Mouse (Mus musculus) CH12.LX (cell line): Measurements from ENCODE around the gene Fbxo39. TPM values are rescaled to one million over a fixed set of nuclear protein-coding genes. Genes with fewer than 3 reads are reported as not detected.

ENCODE experiments used
- DNase-seq: peaks from one replicate; pipeline ENCODE4 v3.0.0-alpha.2; 2013; ENCODE audit errors: extremely low read depth
- H3K27ac ChIP-seq: 2 replicates; pipeline ENCODE4 v1.5.1; 2012; ENCODE audit warnings: low read depth, mild to moderate bottlenecking, control low read depth, moderate library complexity; ENCODE audit not compliant: insufficient read depth
- H3K27me3 ChIP-seq: replicated peaks from 2 replicates; pipeline ENCODE3; 2012; ENCODE audit warnings: inconsistent platforms
- H3K36me3 ChIP-seq, 2 experiments: replicated peaks in 1 of 2; 2 replicates each; pipeline versions ENCODE3 to v1.6.1; 2012; ENCODE audit warnings: inconsistent platforms in 1 of 2, low read length in 1 of 2, mild to moderate bottlenecking in 1 of 2, mixed read lengths in 1 of 2, moderate library complexity in 1 of 2; ENCODE audit not compliant: control insufficient read depth in 1 of 2, insufficient read depth in 1 of 2
- H3K4me1 ChIP-seq, 2 experiments: 2 replicates each; pipeline ENCODE4 v1.6.1; 2012; ENCODE audit warnings: inconsistent platforms in 1 of 2, moderate library complexity in 1 of 2; ENCODE audit not compliant: insufficient read depth in 2 of 2, control insufficient read depth in 1 of 2
- H3K4me2 ChIP-seq: 2 replicates; pipeline ENCODE4 v1.6.1; 2012; ENCODE audit warnings: low read depth, mild to moderate bottlenecking, control low read depth; ENCODE audit not compliant: poor library complexity, insufficient read depth, severe bottlenecking
- H3K4me3 ChIP-seq, 3 experiments: fragments of 150-350 bp in 1 of 3; sonication (generic) in 1 of 3; replicated peaks in 1 of 3; 2 replicates each; pipeline versions ENCODE3 to v1.5.1; 2011 to 2012; ENCODE audit warnings: low read depth in 2 of 3, low read length in 2 of 3, mild to moderate bottlenecking in 2 of 3, moderate library complexity in 2 of 3, control low read depth in 1 of 3, improper control_type of control experiment in 1 of 3, inconsistent platforms in 1 of 3, mixed read lengths in 1 of 3; ENCODE audit not compliant: poor library complexity in 1 of 3
- H3K79me2 ChIP-seq: replicated peaks from 2 replicates; pipeline ENCODE4 v1.6.1; 2012; ENCODE audit warnings: mild to moderate bottlenecking, moderate library complexity; ENCODE audit not compliant: control insufficient read depth, poor library complexity, insufficient read depth, severe bottlenecking; ENCODE audit errors: extremely low read depth
- H3K9ac ChIP-seq: 2 replicates; pipeline ENCODE4 v1.6.1; 2012; ENCODE audit warnings: low read depth, mild to moderate bottlenecking, control low read depth, moderate library complexity; ENCODE audit not compliant: insufficient read depth
- H3K9me3 ChIP-seq: replicated peaks from 2 replicates; pipeline ENCODE3; 2012; ENCODE audit warnings: low read length, inconsistent platforms, mixed read lengths
- BHLHE40 ChIP-seq: IDR thresholded peaks from 2 replicates; pipeline ENCODE4 v1.6.1; 2011; ENCODE audit warnings: mild to moderate bottlenecking, low read depth, low read length, improper control_type of control experiment
- CHD1 ChIP-seq: IDR thresholded peaks from 2 replicates; pipeline ENCODE4 v1.6.1; 2012; ENCODE audit warnings: low read depth, low read length, improper control_type of control experiment, inconsistent platforms
- CHD2 ChIP-seq: IDR thresholded peaks from 2 replicates; pipeline ENCODE4 v1.6.1; 2011; ENCODE audit warnings: low read length, improper control_type of control experiment
- CTCF ChIP-seq, 2 experiments: IDR thresholded peaks in 1 of 2; conservative IDR thresholded peaks in 1 of 2; 2 replicates each; pipeline ENCODE4 v1.5.1; 2011 to 2012; ENCODE audit warnings: low read depth in 2 of 2, low read length in 2 of 2, improper control_type of control experiment in 1 of 2, inconsistent platforms in 1 of 2, mild to moderate bottlenecking in 1 of 2, moderate library complexity in 1 of 2
- E2F4 ChIP-seq: IDR thresholded peaks from 2 replicates; pipeline ENCODE4 v1.6.1; 2011; ENCODE audit warnings: low read depth, low read length, improper control_type of control experiment; ENCODE audit not compliant: insufficient replicate concordance
- EP300 ChIP-seq: IDR thresholded peaks from 2 replicates; pipeline ENCODE4 v1.6.1; 2011; ENCODE audit warnings: low read length, improper control_type of control experiment
- ETS1 ChIP-seq: conservative IDR thresholded peaks from 2 replicates; pipeline ENCODE4 v1.6.1; 2012; ENCODE audit warnings: low read depth, mild to moderate bottlenecking, inconsistent platforms, low read length, improper control_type of control experiment, moderate library complexity
- GABPA ChIP-seq: IDR thresholded peaks from 2 replicates; pipeline ENCODE4 v1.6.1; 2012; ENCODE audit warnings: low read depth, low read length, improper control_type of control experiment, inconsistent platforms; ENCODE audit not compliant: insufficient replicate concordance
- HCFC1 ChIP-seq: IDR thresholded peaks from 2 replicates; pipeline ENCODE4 v1.6.1; 2012; ENCODE audit warnings: low read depth, mild to moderate bottlenecking, inconsistent platforms, low read length, improper control_type of control experiment
- IRF4 ChIP-seq: IDR thresholded peaks from 2 replicates; pipeline ENCODE4 v1.6.1; 2014; ENCODE audit warnings: low read depth, mild to moderate bottlenecking, inconsistent platforms, low read length, improper control_type of control experiment
- JUN ChIP-seq: IDR thresholded peaks from 2 replicates; pipeline ENCODE4 v1.6.1; 2011; ENCODE audit warnings: low read depth, mild to moderate bottlenecking, low read length, improper control_type of control experiment, moderate library complexity; ENCODE audit not compliant: insufficient read depth
- JUND ChIP-seq: conservative IDR thresholded peaks from 2 replicates; pipeline ENCODE4 v1.6.1; 2011; ENCODE audit warnings: low read depth, low read length, improper control_type of control experiment
- MAZ ChIP-seq: IDR thresholded peaks from 2 replicates; pipeline ENCODE4 v1.6.1; 2012; ENCODE audit warnings: low read depth, mild to moderate bottlenecking, inconsistent platforms, low read length, improper control_type of control experiment, moderate library complexity
- MEF2A ChIP-seq: IDR thresholded peaks from 2 replicates; pipeline ENCODE4 v1.6.1; 2014; ENCODE audit warnings: low read depth, mild to moderate bottlenecking, inconsistent platforms, low read length, improper control_type of control experiment, borderline replicate concordance
- MXI1 ChIP-seq: IDR thresholded peaks from 2 replicates; pipeline ENCODE4 v1.6.1; 2011; ENCODE audit warnings: mild to moderate bottlenecking, low read depth, low read length, improper control_type of control experiment
- MYC ChIP-seq: IDR thresholded peaks from 2 replicates; pipeline ENCODE4 v1.6.1; 2011; ENCODE audit warnings: low read depth, mild to moderate bottlenecking, improper control_type of control experiment, low read length
- NELFE ChIP-seq: IDR thresholded peaks from 2 replicates; pipeline ENCODE4 v1.6.1; 2011; ENCODE audit warnings: low read depth, low read length, improper control_type of control experiment
- NRF1 ChIP-seq: IDR thresholded peaks from 2 replicates; pipeline ENCODE4 v1.6.1; 2014; ENCODE audit warnings: low read depth, mild to moderate bottlenecking, inconsistent platforms, low read length, improper control_type of control experiment, moderate library complexity
- PAX5 ChIP-seq: IDR thresholded peaks from 2 replicates; pipeline ENCODE4 v1.6.1; 2012; ENCODE audit warnings: low read length, inconsistent platforms, mixed read lengths
- RAD21 ChIP-seq: IDR thresholded peaks from 2 replicates; pipeline ENCODE4 v1.6.1; 2011; ENCODE audit warnings: low read depth, mild to moderate bottlenecking, low read length, improper control_type of control experiment, moderate library complexity
- RCOR1 ChIP-seq: conservative IDR thresholded peaks from 2 replicates; pipeline ENCODE4 v1.6.1; 2012; ENCODE audit warnings: low read depth, mild to moderate bottlenecking, inconsistent platforms, low read length, improper control_type of control experiment
- TBP ChIP-seq: conservative IDR thresholded peaks from 2 replicates; pipeline ENCODE4 v1.6.1; 2011; ENCODE audit warnings: low read depth, low read length, improper control_type of control experiment
- TCF12 ChIP-seq: IDR thresholded peaks from 2 replicates; pipeline ENCODE4 v1.6.1; 2014; ENCODE audit warnings: low read depth, mild to moderate bottlenecking, inconsistent platforms, low read length, improper control_type of control experiment
- USF1 ChIP-seq: IDR thresholded peaks from 2 replicates; pipeline ENCODE4 v1.6.1; 2014; ENCODE audit warnings: low read depth, mild to moderate bottlenecking, inconsistent platforms, low read length, improper control_type of control experiment
- USF2 ChIP-seq: conservative IDR thresholded peaks from 2 replicates; pipeline ENCODE4 v1.6.1; 2011; ENCODE audit warnings: low read depth, low read length, improper control_type of control experiment
- ZC3H11A ChIP-seq: IDR thresholded peaks from 2 replicates; pipeline ENCODE4 v1.6.1; 2012; ENCODE audit warnings: low read depth, mild to moderate bottlenecking, inconsistent platforms, low read length, improper control_type of control experiment
- dilution Hi-C: fragments of 300-500 bp; cut with MboI; formaldehyde crosslinking; loops from 2 replicates; pipeline ENCODE4 v1.14.3; 2020; ENCODE audit warnings: low sequenced_read_pairs; ENCODE audit not compliant: extremely low pct_unique_long_range_greater_than_20kb, extremely low pct_ligation_motif_present
- in situ Hi-C: fragments of 300-500 bp; cut with MboI; formaldehyde crosslinking; loops from 3 replicates; pipeline ENCODE4 v1.14.3; 2019; ENCODE audit warnings: low sequenced_read_pairs, low pct_ligation_motif_present, low pct_unique_long_range_greater_than_20kb, mixed read lengths
- polyA plus RNA-seq: library from polyadenylated mRNA; unstranded; fragments of >175 nt; gene quantifications from 2 replicates; pipeline ENCODE4 v1.2.1, GENCODE M21; 2012; ENCODE audit warnings: low read depth; ENCODE audit not compliant: insufficient read length
- total RNA-seq, 2 experiments: library from RNA; depleted of rRNA; stranded (reverse); fragments of 300-350 nt in 1 of 2; fragments of >200 nt in 1 of 2; gene quantifications; 2 replicates each; pipeline ENCODE4 v1.2.3; 2012 to 2014

Fbxo39 gene
- total and polyA plus RNA-seq, 3 experiments = 0.13 TPM; not detected in 2

DNA sequence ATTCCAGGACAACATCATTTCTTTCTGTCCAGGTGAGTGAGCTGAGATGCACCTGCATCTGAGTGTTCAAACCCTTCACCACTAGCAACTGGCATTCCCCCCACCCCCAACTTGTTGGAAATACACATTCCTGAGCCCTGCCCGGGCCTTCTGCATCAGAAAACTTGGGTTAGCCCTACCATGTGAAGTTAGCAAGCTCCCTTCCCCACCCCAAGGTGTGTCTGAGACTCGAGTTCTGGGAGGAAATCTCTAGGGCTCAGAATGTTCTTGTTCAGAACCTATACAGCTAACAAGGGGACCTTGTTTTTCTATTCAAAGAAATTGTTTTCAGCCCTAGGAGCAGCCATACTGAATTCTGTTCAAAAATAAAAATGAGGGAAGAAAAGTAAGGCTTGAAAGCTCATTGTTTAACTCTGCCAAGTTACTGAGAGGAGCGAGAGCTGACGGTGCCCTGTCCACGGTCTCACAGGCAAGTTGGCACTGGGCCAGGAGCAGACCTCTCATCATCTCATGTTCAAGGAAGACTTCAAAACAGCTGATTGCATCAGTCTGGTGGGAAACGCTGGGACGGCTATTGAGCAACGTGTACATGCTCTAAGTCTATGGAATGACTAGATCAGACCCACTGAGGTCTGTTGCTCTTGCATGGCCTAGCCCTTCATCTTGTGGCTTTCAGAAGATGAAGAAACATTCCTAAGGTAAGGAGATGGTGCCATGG is 49.4 kb downstream of the Fbxo39 start:
- dilution Hi-C loops = no loop called here
- Histone ChIP-seq H3K27ac (no peak overlapping the region), H3K36me3 (no peaks in the 10 kb centered on the region), H3K79me2 (no peaks in the 10 kb centered on the region), H3K4me1 (peaks cover 0 to 3% of the 10 kb centered on the region in 2 experiments; a peak in 1 of 4 replicates), H3K9ac (no peak overlapping the region), H3K27me3 (peaks cover 73% of the 10 kb centered on the region), H3K9me3 (no peaks in the 10 kb centered on the region), H3K4me2 (no peak overlapping the region), H3K4me3 (no peak overlapping the region)
- in situ Hi-C loops = no loop called here
- no peak for DNase-seq
- TF ChIP-seq MAZ (no peak), TCF12 (no peak), TBP (no peak), E2F4 (no peak), RAD21 (no peak), EP300 (no peak), MEF2A (no peak), GABPA (no peak), CHD2 (no peak), MXI1 (no peak), IRF4 (no peak), USF1 (no peak), BHLHE40 (no peak), CHD1 (no peak), CTCF (conservative IDR thresholded peaks at IDR 0.05 in 1 of 2, IDR thresholded peaks at IDR 0.05 in 1 of 2; ENCODE audit: low read depth in 2 of 2, low read length in 2 of 2) (no peak)

DNA sequence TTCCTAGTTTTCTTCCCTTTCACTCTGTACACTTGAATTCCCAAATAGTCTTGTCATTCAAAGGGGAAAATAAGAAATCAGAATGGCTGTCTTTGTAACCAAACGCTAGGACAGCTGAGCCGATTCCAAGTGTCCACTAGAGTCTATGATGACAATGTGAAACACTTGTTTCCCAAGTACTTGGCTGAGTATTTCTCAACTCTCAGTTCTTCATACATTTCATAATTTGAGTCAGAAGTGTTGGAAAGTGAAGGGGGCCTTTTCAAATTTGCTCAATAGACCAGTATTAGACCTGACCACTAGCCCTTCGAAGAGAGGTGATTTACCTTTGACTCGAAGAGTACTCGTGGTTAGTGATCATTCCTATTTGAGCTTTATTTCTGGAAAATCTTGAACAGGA is 50.3 kb downstream of the Fbxo39 start:
- Histone ChIP-seq H3K4me3 (no peak overlapping the region), H3K4me2 (no peak overlapping the region), H3K27me3 (peaks cover 72% of the 10 kb centered on the region), H3K9ac (no peak overlapping the region), H3K9me3 (no peaks in the 10 kb centered on the region), H3K4me1 (peaks cover 0 to 3% of the 10 kb centered on the region in 2 experiments; a peak in 1 of 4 replicates), H3K27ac (no peak overlapping the region), H3K36me3 (no peaks in the 10 kb centered on the region), H3K79me2 (no peaks in the 10 kb centered on the region)
- no peak for DNase-seq
- dilution Hi-C loops (no loop called here), in situ Hi-C loops (no loop called here)
- TF ChIP-seq CHD2 (no peak), EP300 (peak; percentile 81), NRF1 (no peak), IRF4 (peak; percentile 86), TCF12 (no peak), HCFC1 (no peak), E2F4 (no peak), ZC3H11A (no peak), RCOR1 (peak; percentile 61; the same call in 1 of the 2 replicates), NELFE (no peak), MAZ (no peak), USF2 (no peak), MYC (no peak), JUND (peak; percentile 75), BHLHE40 (peak; percentile 42; the same call in 1 of the 2 replicates), TBP (no peak), JUN (peak; percentile 52), PAX5 (no peak), ETS1 (no peak)
